Mouse (Mus musculus) retina, adult 2 months (tissue): Measurements from ENCODE around the gene Ttc29.

Experiments
- DNase-seq: peaks from one replicate; pipeline ENCODE4 v3.0.0-alpha.2; 2012; ENCODE audit warnings: low read depth, low spot score

The Ttc29 gene

GRCm38 (mm10) chr8:78277411-78277810 lies 64.3 kb downstream of the Ttc29 start:
- no peak for DNase-seq

DNA sequence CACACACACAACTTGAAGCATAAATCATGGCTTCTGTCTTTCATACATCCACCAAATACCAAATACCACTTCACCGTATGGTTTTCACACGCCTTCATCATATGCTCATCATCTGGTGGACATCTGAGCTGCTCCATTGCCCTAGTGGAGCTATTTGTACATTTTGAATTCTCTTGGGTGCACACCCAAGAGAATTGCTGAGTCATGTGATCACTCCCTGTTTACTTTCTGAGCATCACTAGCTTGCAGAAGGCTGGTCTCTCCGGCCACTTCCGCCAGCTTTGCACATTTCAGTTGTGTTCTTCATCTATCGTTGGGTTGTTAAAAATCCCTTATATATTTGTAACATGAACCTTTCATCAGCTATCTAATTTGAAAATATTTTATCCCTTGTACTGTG lies 65.5 kb downstream of the Ttc29 start:
- DNase-seq: no peak

DNA sequence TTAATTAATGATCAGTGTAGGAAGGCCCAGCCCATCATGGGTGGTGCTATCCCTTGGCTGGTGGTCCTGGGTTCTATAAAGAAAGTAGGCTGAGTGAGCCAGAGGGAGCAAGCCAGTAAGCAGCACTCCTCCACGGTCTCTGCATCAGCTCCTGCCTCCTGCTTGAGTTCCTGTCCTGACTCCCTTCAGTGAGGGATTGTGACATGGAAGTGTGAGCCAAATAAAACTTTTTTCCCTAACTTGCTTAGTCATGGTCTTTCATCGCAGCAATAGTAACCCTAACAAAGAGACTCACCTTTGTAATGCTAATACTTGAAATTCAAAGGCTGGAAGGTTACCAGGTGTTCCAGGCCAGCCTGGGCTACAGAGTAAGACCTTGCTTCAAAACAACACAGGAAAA lies 71.7 kb downstream of the Ttc29 start:
- DNase-seq: no peak

- no peak for DNase-seq
Observed at GRCm38 (mm10) chr8:78285366-78285765, 72.3 kb downstream of the Ttc29 start.

GRCm38 (mm10) chr8:78289374-78289971 lies 76.4 kb downstream of the Ttc29 start:
- no peak for DNase-seq

DNA sequence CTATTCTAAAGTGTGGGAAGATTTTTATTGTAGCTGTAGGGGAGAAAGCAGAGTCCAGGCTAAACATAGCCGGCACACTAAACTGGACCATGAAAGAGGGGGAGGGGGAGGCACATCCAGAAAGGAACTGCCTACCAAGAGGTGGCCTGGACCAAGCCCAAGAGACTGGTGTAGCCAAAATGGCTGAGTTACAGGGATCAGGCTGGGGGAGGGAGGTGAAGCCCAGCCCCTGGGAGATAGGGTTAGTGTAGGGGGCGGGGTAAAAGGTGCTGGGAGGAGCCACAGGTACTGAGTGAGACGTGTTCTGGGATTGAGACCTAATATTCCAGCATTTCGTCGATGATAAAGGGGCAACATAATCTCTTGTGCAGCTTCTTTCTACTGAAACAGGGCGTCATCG lies 77.2 kb downstream of the Ttc29 start:
- DNase-seq: no peak

DNA sequence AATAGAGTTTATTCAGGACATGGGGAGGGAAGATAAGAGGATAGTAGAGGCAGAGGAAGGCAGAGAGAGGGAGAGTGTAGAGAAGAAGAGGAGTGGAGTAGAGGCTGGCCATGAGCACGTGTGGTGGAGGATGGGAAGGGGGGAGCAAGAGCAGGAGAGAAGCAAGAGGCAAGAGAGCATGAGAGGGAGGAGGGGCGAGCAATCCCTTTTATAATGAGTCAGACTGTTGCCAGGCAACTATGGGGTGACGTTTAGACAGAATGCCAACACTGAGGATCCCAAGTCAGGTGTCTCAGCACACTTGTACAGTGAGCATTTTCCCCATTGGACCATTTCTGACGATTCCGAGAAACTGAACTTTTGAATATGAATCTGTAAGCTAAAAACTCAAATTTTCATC lies 82.4 kb downstream of the Ttc29 start:
- no peak for DNase-seq

GRCm38 (mm10) chr8:78303579-78303978 lies 90.5 kb downstream of the Ttc29 start:
- DNase-seq: no peak

DNA sequence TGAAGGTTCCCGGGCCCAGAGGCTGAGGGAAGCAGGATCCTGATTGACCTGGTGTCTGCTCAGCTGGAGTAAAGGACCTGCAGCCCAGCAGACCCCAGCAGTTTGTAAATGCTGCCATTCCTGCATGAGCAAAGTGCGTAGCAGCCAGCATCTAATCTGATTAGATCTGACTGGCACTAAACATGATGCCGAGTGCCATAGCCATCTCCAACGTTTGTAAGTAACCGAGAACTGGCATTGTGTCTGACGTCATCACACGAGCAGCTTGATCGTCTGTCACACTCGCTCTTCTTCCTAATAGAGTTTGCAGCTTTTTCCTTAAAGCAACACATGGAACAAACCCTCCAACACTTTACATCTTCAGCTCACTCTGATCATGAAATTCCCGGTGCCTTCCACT lies 93.5 kb downstream of the Ttc29 start:
- DNase-seq: no peak

GRCm38 (mm10) chr8:78307131-78307530 lies 94.0 kb downstream of the Ttc29 start:
- DNase-seq: no peak

- DNase-seq: no peak
Observed at GRCm38 (mm10) chr8:78309539-78309938, 96.4 kb downstream of the Ttc29 start.

- DNase-seq: no peak
Observed at GRCm38 (mm10) chr8:78315576-78315975, 102.5 kb downstream of the Ttc29 start.

DNA sequence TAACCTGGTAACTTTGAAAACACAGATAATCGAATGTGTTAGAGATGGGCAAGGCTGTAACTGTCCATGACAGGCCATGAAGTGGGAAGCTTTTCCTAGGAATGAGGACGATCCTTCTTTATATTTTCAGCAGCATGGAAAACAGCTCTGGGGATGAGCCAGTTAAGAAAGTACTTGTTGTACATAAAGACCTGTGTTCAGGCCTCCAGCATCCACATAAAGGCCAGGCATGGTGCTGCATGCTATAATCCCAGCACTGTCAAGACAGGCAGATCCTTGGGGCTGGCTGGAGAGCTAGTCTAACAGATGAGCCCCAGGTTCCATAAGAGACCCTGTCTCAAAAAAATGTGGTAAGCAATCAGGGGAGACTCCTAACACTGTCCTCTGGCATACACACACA lies 104.6 kb downstream of the Ttc29 start:
- DNase-seq: no peak

DNA sequence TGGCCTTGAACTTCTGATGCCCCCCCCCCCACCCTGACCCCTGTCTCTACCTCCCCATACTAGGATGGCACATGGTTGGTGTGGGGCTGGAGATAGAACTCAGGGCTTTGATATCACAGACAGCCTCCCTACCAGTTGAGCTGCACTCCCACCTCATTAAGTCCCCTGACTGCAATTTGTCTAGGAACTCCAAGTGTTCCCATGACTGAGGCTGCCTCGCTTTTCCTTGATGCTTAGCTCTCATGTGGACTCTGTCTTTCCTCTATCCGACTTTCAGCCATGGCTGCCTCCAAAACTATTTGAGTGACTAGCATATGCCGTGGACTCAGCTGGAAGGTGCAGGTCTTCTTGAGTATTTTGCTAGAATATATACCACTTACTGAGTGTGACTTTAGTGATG lies 110.3 kb downstream of the Ttc29 start:
- no peak for DNase-seq

DNA sequence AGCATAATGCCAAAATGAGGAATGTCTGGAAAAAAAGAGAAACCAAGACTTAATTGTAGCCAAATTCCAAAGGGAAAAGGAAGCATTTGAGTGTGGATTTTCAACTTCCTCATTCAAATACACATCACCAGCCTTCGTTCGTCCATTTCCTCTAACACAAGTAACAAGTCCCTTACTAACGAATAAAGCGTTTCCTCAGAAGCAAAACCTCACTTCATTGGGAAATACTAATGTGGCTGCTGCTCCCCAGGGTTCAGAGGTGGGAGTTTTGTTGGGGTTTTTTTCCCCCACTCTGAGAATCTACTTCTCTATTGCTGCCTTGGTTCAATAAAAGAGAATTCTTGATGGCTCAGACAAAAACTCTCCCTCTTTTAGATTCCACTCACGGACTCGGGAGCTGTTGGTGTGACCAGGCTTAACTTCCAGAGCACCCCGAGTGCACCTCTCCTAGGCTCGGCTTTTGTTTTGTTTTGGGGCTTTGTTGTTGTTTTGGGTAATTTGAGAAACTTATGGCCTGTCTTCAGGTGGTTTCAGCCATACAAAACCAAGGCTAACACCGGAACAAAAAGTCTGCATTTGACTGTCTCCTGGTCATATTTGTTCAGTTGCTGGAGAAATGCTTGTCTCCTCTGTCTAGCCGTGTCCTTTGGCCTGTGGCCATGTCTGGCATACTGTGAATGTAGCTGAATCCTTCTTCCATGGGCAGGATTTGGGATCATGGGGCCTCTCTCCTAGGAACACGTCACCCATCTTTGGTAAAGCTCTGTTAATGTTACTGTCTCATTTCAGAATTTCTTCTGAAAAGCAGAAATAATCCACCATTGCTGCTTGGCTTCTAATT lies 127.8 kb downstream of the Ttc29 start:
- no peak for DNase-seq

DNA sequence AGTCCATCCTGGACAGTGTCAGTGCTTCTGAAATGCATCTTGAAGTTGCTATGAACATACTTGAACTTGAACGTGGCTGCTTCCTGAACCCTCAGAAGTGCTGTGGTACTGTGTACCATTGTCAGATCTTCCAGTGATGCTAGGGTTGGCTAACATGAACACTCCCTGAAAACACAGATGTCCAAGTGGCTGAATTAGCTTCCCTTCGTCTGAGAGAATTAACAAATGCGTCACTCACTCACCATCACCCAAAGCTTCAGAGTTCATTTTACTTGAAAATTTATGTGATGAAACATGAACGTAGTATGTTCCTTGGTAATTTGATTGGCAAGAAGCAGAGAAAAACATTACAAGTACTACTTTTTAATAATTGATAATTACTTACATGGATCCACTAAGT lies 129.1 kb downstream of the Ttc29 start:
- DNase-seq: no peak

GRCm38 (mm10) chr8:78344006-78344405 lies 130.9 kb downstream of the Ttc29 start:
- DNase-seq: no peak

GRCm38 (mm10) chr8:78345705-78346104 lies 132.6 kb downstream of the Ttc29 start:
- no peak for DNase-seq

DNA sequence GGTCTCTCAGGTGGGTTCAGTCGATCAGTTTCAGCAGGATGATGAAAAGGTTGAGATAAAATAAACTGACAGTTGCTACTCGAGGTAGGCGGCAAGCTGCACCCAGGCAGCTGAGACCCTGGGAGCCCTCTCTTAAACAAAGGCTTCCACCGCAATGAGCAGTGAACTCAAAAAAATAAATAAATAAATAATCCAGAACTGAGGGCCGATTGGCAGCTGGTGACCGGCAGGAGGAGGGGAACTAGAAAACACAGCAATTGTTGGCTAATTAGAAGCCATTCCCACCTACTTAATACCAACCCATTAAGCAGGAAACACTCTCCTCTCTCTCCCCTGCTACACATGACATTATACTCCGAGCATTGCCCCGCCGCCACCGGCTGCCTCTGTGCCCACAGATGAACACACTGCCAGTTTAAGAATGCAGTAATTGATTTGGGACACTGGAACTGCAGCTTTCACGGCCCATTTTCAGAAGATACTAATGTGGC lies 133.1 kb downstream of the Ttc29 start:
- no peak for DNase-seq

- DNase-seq: no peak
Observed at GRCm38 (mm10) chr8:78353902-78354301, 140.8 kb downstream of the Ttc29 start.

GRCm38 (mm10) chr8:78354801-78355200 lies 141.7 kb downstream of the Ttc29 start:
- DNase-seq: no peak

DNA sequence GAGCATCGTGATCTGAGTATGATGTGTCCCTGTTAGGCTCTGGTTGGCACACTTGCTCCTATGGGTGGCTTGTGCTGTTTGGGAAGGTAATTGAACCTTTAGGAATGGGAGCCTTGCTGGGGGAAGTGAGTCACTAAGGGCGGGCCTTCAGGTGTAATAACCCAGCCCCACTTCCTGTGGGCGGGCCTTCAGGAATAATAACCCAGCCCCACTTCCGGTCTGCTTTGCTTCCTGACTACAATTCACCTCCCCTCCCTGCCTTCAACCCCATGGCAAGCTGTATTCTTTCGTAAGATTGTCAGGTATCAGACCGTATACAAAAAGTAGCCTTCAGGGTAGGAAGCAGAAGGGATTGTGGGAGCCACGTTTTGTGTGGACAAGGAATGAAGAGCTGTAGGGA lies 177.7 kb downstream of the Ttc29 start:
- DNase-seq: no peak

GRCm38 (mm10) chr8:78419272-78419671 lies 206.2 kb downstream of the Ttc29 start:
- DNase-seq: no peak
